Mouse (Mus musculus) myocyte (in vitro differentiated cells): ENCODE measurements around the gene Plin2. TPM values are rescaled to one million over a fixed set of nuclear protein-coding genes. Genes with fewer than 3 reads are reported as not detected.
"Not testable (repeated sequence)": the region's sequence is repeated elsewhere in the genome, so short reads cannot be mapped to it uniquely, and the experiment has no call there.

Source experiments
- H3K27me3 ChIP-seq: one replicate; pipeline ENCODE4 v1.6.1; 2011; ENCODE audit not compliant: control insufficient read depth, insufficient read depth, insufficient read length
- H3K36me3 ChIP-seq: one replicate; pipeline ENCODE4 v1.6.1; 2011; ENCODE audit not compliant: control insufficient read depth, insufficient read depth
- H3K4me2 ChIP-seq: one replicate; pipeline ENCODE4 v1.6.1; 2011; ENCODE audit warnings: low read depth, control low read depth
- H3K4me3 ChIP-seq: one replicate; pipeline ENCODE4 v1.5.1; 2011; ENCODE audit warnings: mild to moderate bottlenecking, control low read depth, moderate library complexity
- H3K79me2 ChIP-seq: one replicate; pipeline ENCODE4 v1.6.1; 2011; ENCODE audit not compliant: control insufficient read depth, insufficient read depth
- H3ac ChIP-seq: one replicate; pipeline ENCODE4 v1.6.1; 2011; ENCODE audit not compliant: control insufficient read depth, insufficient read length
- CEBPB ChIP-seq: IDR thresholded peaks from 2 replicates; pipeline ENCODE4 v1.6.1; 2011; ENCODE audit warnings: mild to moderate bottlenecking, moderate library complexity; ENCODE audit not compliant: poor library complexity, insufficient read depth, severe bottlenecking
- E2F4 ChIP-seq: IDR thresholded peaks from one replicate; pipeline ENCODE4 v1.6.1; 2011; ENCODE audit warnings: mild to moderate bottlenecking, control low read depth, moderate library complexity; ENCODE audit not compliant: insufficient read depth
- MAX ChIP-seq: IDR thresholded peaks from one replicate; pipeline ENCODE4 v1.6.1; 2011; ENCODE audit warnings: low read depth, mild to moderate bottlenecking, control low read depth
- MYOD1 ChIP-seq, 3 experiments: IDR thresholded peaks; one replicate each; pipeline ENCODE4 v1.6.1; 2011; ENCODE audit warnings: control low read depth in 2 of 3, low read depth in 2 of 3, mild to moderate bottlenecking in 2 of 3, moderate library complexity in 1 of 3; ENCODE audit not compliant: insufficient read length in 2 of 3, control insufficient read depth in 1 of 3
- MYOG ChIP-seq, 3 experiments: IDR thresholded peaks; one replicate each; pipeline ENCODE4 v1.6.1; 2011; ENCODE audit warnings: control low read depth in 2 of 3, low read depth in 2 of 3, mild to moderate bottlenecking in 2 of 3; ENCODE audit not compliant: insufficient read length in 2 of 3, control insufficient read depth in 1 of 3, insufficient read depth in 1 of 3
- POLR2A ChIP-seq: IDR thresholded peaks from one replicate; pipeline ENCODE4 v1.6.1; 2011; ENCODE audit warnings: low read depth, mild to moderate bottlenecking, control low read depth, moderate library complexity; ENCODE audit not compliant: insufficient read length
- POLR2AphosphoS2 ChIP-seq: IDR thresholded peaks from one replicate; pipeline ENCODE4 v1.6.1; 2011; ENCODE audit warnings: low read depth, control low read depth; ENCODE audit not compliant: insufficient read length
- REST ChIP-seq: IDR thresholded peaks from one replicate; pipeline ENCODE4 v1.6.1; 2011; ENCODE audit warnings: mild to moderate bottlenecking, control low read depth, moderate library complexity; ENCODE audit not compliant: insufficient read depth, insufficient read length
- SRF ChIP-seq: IDR thresholded peaks from one replicate; pipeline ENCODE4 v1.6.1; 2011; ENCODE audit warnings: low read depth; ENCODE audit not compliant: control insufficient read depth, insufficient read length
- TCF12 ChIP-seq: IDR thresholded peaks from one replicate; pipeline ENCODE4 v1.6.1; 2011; ENCODE audit warnings: mild to moderate bottlenecking, control low read depth; ENCODE audit not compliant: poor library complexity, insufficient read depth, severe bottlenecking
- TCF3 ChIP-seq: IDR thresholded peaks from one replicate; pipeline ENCODE4 v1.6.1; 2011; ENCODE audit warnings: low read depth, control low read depth; ENCODE audit not compliant: insufficient read length
- USF1 ChIP-seq: IDR thresholded peaks from one replicate; pipeline ENCODE4 v1.6.1; 2011; ENCODE audit warnings: low read depth, mild to moderate bottlenecking, control low read depth, moderate library complexity
- polyA plus RNA-seq: library from polyadenylated mRNA; unstranded; fragments of >200 nt; fragmentation: generic; extraction: Trizol; gene quantifications from one replicate; pipeline ENCODE4 v1.2.1, GENCODE M21; 2012; ENCODE audit warnings: missing spikeins

Plin2 gene
- polyA plus RNA-seq, 1 experiment: 247 TPM

DNA sequence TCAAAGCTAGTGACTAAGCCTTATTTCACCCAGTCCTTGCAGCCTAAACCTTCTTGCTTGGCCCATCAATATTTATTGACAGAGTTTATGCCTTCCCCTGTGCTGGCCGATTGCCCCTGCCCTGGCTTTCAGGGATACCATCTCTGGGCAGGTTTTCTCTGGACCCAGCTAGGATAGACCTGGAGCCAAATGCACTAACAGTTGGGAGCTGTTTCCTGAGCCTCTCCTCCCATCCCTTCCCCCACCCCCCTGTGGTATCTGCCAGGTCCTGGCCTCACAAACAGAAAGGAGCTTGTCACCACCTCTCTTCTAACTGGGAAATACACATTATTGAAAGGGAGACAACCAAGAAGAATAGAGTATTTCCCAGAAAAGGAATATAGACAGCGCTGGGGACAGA lies 12.0 kb upstream of the Plin2 start:
- Histone ChIP-seq H3K4me2 (no peak overlapping the region), H3K79me2 (no peaks in the 10 kb centered on the region), H3K36me3 (no peaks in the 10 kb centered on the region), H3K4me3 (no peak overlapping the region), H3ac (no peak overlapping the region), H3K27me3 (no peaks in the 10 kb centered on the region)
- TF ChIP-seq SRF (no peak), TCF3 (no peak), POLR2AphosphoS2 (no peak), POLR2A (no peak), MYOD1 (IDR thresholded peaks at IDR 0.05; ENCODE audit: control insufficient read depth in 1 of 3, insufficient read length in 2 of 3, low read depth in 2 of 3) (no peak), CEBPB (no peak)

DNA sequence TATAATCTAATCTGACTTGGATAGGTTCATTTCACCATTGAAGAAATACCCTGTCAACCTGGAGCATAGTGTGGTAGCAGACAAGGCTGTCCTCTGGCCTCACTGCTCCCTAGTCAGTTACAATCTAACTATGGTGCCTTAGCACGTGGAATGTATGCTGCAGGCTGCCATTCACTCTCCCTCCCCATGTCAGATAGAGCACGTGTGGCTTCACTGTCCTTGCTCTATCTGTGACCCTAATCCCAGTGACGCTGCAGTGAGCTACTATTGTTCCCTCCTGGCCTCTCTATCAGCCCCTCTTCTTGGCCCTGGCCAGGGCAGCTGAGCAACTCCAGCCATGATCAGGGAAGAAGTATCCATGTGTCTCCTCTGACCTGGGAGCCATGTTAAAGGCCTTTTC lies 11.6 kb upstream of the Plin2 start:
- no peaks in the 10 kb centered on the region for H3K36me3 ChIP-seq
- H3K4me2 ChIP-seq: no peak overlapping the region
- TF ChIP-seq CEBPB: no peak
- no peak for TF ChIP-seq E2F4
- TF ChIP-seq MYOD1 (IDR thresholded peaks at IDR 0.05; ENCODE audit: control insufficient read depth in 1 of 3, insufficient read length in 2 of 3, low read depth in 2 of 3): no peak
- TF ChIP-seq TCF3: no peak
- TF ChIP-seq MYOG (IDR thresholded peaks at IDR 0.05; ENCODE audit: control insufficient read depth in 1 of 3, insufficient read depth in 1 of 3, insufficient read length in 2 of 3, low read depth in 2 of 3): no peak
- no peak for TF ChIP-seq USF1
- no peak for TF ChIP-seq SRF
- no peak overlapping the region for H3K4me3 ChIP-seq
- no peak overlapping the region for H3ac ChIP-seq
- H3K27me3 ChIP-seq: no peaks in the 10 kb centered on the region
- no peaks in the 10 kb centered on the region for H3K79me2 ChIP-seq

- TF ChIP-seq POLR2A (no peak), REST (no peak), E2F4 (no peak), USF1 (no peak), CEBPB (no peak), TCF3 (no peak)
- no peaks in the 10 kb centered on the region for H3K27me3 ChIP-seq
- H3K4me3 ChIP-seq: no peak overlapping the region
- no peaks in the 10 kb centered on the region for H3K36me3 ChIP-seq
- no peak overlapping the region for H3ac ChIP-seq
- no peaks in the 10 kb centered on the region for H3K79me2 ChIP-seq
- H3K4me2 ChIP-seq: no peak overlapping the region
These were observed 9.8 kb upstream of the Plin2 start for GRCm38 (mm10) chr4:86679686-86680085.

GRCm38 (mm10) chr4:86676756-86677155 lies 6.9 kb upstream of the Plin2 start:
- Histone ChIP-seq H3K79me2 (no peaks in the 10 kb centered on the region), H3K27me3 (no peaks in the 10 kb centered on the region), H3K4me3 (no peak overlapping the region), H3K36me3 (no peaks in the 10 kb centered on the region), H3ac (no peak overlapping the region), H3K4me2 (peak overlapping the region; percentile 31)
- TF ChIP-seq REST (no peak), USF1 (no peak), MYOD1 (IDR thresholded peaks at IDR 0.05; ENCODE audit: control insufficient read depth in 1 of 3, insufficient read length in 2 of 3, low read depth in 2 of 3) (peak in 1 of 3 experiments; percentile 32), TCF12 (no peak), POLR2AphosphoS2 (no peak), MAX (no peak)

DNA sequence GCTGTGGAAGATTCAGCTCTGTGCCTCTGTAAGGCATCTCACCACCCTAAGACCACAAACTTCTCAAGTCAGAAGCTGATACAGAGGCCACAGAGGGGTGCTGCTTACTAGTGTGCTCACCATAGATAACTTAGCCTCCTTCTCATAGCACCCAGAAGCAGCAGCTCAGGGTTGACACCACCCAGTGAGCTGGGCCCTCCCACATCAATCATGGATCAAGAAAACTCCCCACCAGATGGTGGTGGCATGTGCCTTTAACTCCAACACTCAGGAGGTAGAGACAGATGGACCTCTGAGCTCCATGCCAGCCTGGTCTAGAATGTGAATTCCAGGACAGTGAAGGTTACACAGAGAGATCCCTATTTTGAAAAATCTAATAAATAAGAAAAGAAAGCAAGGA lies 4.9 kb upstream of the Plin2 start:
- not testable (repeated sequence) for H3K4me3 ChIP-seq, H3K79me2 ChIP-seq, H3K4me2 ChIP-seq, H3ac ChIP-seq, H3K27me3 ChIP-seq, H3K36me3 ChIP-seq

GRCm38 (mm10) chr4:86674150-86674549 lies 4.3 kb upstream of the Plin2 start:
- H3ac ChIP-seq, H3K4me3 ChIP-seq, H3K4me2 ChIP-seq: not testable (repeated sequence)

More at GRCm38 (mm10) chr4:86674150-86674549, 4.3 kb upstream of the Plin2 start:
- H3K27me3 ChIP-seq, H3K79me2 ChIP-seq, H3K36me3 ChIP-seq: not testable (repeated sequence)
